ENCODE assay signal across 1 mouse cellular context in the genomic region with DNA sequence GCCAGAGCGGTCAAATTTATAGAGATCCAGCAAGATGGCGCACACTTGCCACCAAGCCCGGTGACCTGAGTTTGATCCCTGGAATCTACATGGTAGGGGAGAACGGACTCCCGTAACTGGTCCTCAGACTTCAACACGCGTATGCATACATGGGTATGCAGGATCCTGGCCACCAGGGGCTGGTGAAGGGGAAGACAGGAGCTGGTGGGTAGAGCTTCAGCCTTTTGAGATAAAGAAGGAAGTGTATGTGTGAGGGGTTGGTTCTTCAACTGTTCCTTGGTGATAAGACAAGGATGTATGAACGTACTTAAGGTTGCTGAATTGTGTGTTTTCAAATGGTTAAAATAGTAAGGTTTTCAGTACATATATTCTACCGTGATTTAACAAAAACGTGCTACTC.
TF ChIP-seq lines count a peak whose summit lies in the region.

No protein-coding gene starts in this region.

TF ChIP-seq in MEL, 35 proteins besides CTCF, POLR2A, EP300 and RAD21 (continued from another document):
- peak; percentile 34; the same call in 1 of the 2 replicates for TF ChIP-seq ELF1 (IDR thresholded peaks at IDR 0.05; ENCODE audit: low read depth, low read length)
- TF ChIP-seq MAZ (IDR thresholded peaks at IDR 0.05; ENCODE audit: low read depth, low read length): 0 out of 2 replicates have a peak, but pooled peaks have one; percentile 25
- TF ChIP-seq MYB (IDR thresholded peaks at IDR 0.05; ENCODE audit: low read depth, low read length): peak; percentile 16; the same call in 1 of the 2 replicates
- TF ChIP-seq SIN3A (IDR thresholded peaks at IDR 0.05; ENCODE audit: low read length): 0 out of 2 replicates have a peak, but pooled peaks have one; percentile 43
- no peak for TF ChIP-seq SMC3 (IDR thresholded peaks at IDR 0.05; ENCODE audit: low read depth, low read length)
- no peak for TF ChIP-seq MAFK (IDR thresholded peaks at IDR 0.05; ENCODE audit: borderline replicate concordance, low read depth, low read length)
- TF ChIP-seq NELFE (IDR thresholded peaks at IDR 0.05; ENCODE audit: low read depth, low read length): no peak
- TF ChIP-seq RCOR1 (IDR thresholded peaks at IDR 0.05; ENCODE audit: low read depth, low read length): peak; percentile 63; the same call in 1 of the 2 replicates
- TF ChIP-seq ETS1 (IDR thresholded peaks at IDR 0.05; ENCODE audit: low read depth, low read length): peak; percentile 62; the same call in 1 of the 2 replicates
- TF ChIP-seq CHD2 (IDR thresholded peaks at IDR 0.05; ENCODE audit: low read length): no peak
- no peak for TF ChIP-seq NRF1 (IDR thresholded peaks at IDR 0.05; ENCODE audit: insufficient read depth, low read depth, low read length, poor library complexity, severe bottlenecking)
- peak; percentile 81 for TF ChIP-seq TAL1 (IDR thresholded peaks at IDR 0.05; ENCODE audit: low read length)
- TF ChIP-seq TCF12 (IDR thresholded peaks at IDR 0.05; ENCODE audit: low read depth, low read length): peak; percentile 84
